Mouse (Mus musculus) C2C12 (cell line): Measurements from ENCODE around the gene Tspo2.

ENCODE experiments used
- CEBPB ChIP-seq: IDR thresholded peaks from one replicate; pipeline ENCODE4 v1.6.1; 2011; ENCODE audit warnings: low read depth, mild to moderate bottlenecking, control low read depth, moderate library complexity
- CTCF ChIP-seq: IDR thresholded peaks from one replicate; pipeline ENCODE4 v1.5.1; 2011; ENCODE audit not compliant: control insufficient read depth, insufficient read depth, insufficient read length
- FOSL1 ChIP-seq: IDR thresholded peaks from one replicate; pipeline ENCODE4 v1.8.0; 2011; ENCODE audit warnings: mild to moderate bottlenecking, low read length; ENCODE audit not compliant: poor library complexity, insufficient read depth, severe bottlenecking
- MAX ChIP-seq: IDR thresholded peaks from one replicate; pipeline ENCODE4 v1.6.1; 2011; ENCODE audit warnings: mild to moderate bottlenecking, control low read depth
- USF1 ChIP-seq: IDR thresholded peaks from one replicate; pipeline ENCODE4 v1.6.1; 2011; ENCODE audit warnings: low read depth, mild to moderate bottlenecking, control low read depth, moderate library complexity

- no peak for TF ChIP-seq CEBPB
- no peak for TF ChIP-seq CTCF
- no peak for TF ChIP-seq USF1
- TF ChIP-seq MAX = no peak
- TF ChIP-seq FOSL1 = no peak
These were observed 48.6 kb downstream of the Tspo2 start for GRCm38 (mm10) chr17:48402751-48403150.
